Mouse (Mus musculus) hematopoietic multipotent progenitor cell, adult 10-12 weeks (in vitro differentiated cells): Measurements from ENCODE around the gene Rab14. TPM values are rescaled to one million over a fixed set of nuclear protein-coding genes. Genes with fewer than 3 reads are reported as not detected.

Source experiments
- polyA plus RNA-seq: library from polyadenylated mRNA; stranded (reverse); fragments of >175 nt; gene quantifications from 2 replicates; pipeline ENCODE4 v1.2.3, GENCODE M21; 2012; ENCODE audit warnings: low replicate concordance

Gene Rab14
- polyA plus RNA-seq, result 890 and 3,350 TPM in 2 replicates

GRCm38 (mm10) chr2:35200898-35201668 is at the start of gene Rab14:
Rab14 (minus strand) TSS chr2:35201120.

Other genes with a start within 250 kb of the Rab14 start
- 30.1 and 31.4 TPM in 2 replicates for gene Traf1, start 239.3 kb downstream of the Rab14 start, polyA plus RNA-seq
- gene Hc, start 139.7 kb downstream of the Rab14 start, polyA plus RNA-seq, result not detected in 2 replicates
- 0.39 TPM in 1 of 2 replicates, not detected in the other for gene AI182371, start 99.6 kb downstream of the Rab14 start, polyA plus RNA-seq
- gene Cntrl, start 91.6 kb downstream of the Rab14 start, polyA plus RNA-seq, result 22.8 and 29.2 TPM in 2 replicates
- gene Gsn, start 55.3 kb upstream of the Rab14 start, polyA plus RNA-seq, result 58.4 and 85.3 TPM in 2 replicates
- gene Stom, start 135.9 kb upstream of the Rab14 start, polyA plus RNA-seq, result 25.3 and 56.7 TPM in 2 replicates
- gene 4930568D16Rik, start 166.6 kb upstream of the Rab14 start, polyA plus RNA-seq, result not detected in 2 replicates
- gene 4930402F06Rik, start 196.1 kb upstream of the Rab14 start, polyA plus RNA-seq, result not detected in 2 replicates